Mouse (Mus musculus): ENCODE data around the gene Brms1l.

Brms1l gene

DNA sequence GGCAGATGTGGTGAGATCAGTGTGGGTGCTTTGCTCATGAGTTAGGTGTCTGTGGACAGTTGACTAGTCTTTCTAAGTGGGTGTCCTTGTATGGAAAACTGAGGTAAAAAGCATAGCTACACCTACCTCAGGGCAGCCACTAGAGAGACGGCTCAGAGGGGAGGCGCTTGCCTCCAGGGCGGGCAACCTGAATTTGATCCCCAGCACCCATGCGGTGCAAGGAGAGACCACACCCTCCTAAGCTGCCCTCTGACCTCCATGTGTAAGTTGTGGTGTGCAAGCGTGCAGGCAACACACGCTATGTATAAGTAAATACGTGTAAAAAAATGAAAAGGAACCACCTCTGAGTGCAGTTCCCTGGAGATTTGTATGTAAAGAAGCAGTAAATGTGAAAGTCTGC is 24.5 kb downstream of the Brms1l start:
- no peak for DNase-seq (ENCODE audit: low read depth)

DNA sequence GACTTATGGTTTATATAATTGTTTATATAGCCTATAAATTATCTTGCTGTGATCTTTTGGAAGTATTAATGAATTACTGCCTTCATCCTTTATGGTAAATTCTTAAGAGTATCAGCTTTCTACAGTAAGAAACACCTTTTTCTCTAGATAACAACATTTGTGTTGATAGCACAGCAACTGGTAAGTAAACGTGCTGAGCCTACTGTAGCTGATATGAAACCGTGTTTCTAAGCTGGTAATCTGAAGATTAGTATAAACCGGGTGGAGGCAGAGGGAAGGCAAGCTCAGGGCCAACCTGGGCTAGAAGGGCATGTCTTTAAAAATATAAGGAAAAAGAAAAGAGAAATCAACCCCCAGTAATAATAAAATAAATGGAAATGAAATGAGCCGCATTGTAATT is 31.6 kb downstream of the Brms1l start:
- no peak for DNase-seq (ENCODE audit: low read depth)

DNA sequence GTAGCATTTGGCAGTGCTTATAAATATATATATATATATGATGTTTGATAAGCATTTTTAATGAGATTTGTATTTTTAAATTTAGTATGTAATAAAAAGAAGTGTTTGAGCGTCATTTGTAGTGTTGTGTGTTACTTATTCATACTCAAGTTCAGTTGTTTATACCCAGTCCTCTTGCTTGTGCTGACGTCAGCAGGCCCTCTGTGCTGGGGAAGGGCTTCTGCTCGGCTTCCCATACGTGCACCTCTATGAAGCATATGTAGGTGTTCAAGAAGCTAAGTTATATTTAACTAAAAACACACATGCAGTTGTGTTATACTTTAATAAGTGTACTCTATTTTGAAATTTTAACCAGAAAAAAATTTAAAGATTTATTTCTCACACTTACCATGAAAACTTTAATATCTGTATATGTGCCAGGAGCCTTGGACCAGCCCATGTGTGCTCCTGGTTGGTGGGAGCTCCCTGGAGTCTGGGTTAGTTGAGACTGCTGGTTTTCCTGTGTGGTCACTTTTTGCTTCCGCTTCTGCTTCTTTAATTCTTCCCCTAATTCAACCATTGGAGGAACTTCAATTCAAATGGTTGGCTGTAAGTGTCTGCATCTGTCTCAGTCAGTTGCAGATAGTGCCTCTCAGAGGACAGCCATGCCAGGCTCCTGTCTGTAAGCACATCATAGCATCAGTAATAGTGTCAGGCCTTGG is 33.6 kb downstream of the Brms1l start:
- DNase-seq (ENCODE audit: low read depth) = no peak

DNA sequence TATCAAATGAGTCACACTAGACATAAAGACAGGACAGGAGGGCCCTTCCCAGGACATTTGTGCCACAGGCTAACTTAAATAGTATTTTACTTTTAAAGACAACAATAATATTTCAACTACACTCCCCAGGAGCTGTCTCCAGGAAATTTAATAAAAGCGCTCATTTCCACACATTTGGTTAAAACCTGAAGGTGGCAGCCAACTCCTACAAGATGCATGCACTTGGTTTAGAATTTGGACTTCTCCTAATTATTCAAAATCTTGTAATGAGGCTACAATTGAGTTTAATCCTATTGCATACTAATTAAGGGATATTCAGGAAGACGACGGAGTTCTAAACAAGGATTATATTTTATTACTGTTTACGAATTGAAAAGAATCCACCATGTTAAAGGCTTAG is 49.3 kb downstream of the Brms1l start:
- DNase-seq (ENCODE audit: low read depth) = no peak

DNA sequence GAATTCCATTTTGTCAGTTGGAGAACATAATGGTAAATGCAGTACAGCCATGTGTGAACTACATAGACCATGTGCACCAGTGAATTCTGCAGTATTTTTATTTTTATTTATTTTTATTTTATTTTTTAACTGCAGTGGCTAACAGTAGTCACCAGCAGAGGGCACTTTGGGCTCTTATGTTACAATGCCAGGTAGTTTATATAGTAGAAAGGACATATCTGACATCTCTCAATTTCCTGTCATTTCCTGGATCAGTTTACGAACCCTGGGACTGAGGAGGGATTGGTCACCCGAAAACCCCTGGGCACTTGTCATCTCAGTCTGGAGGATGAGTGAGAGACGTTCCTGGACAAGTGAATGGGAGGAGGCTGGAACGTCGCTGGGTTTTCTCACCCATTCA is 52.4 kb downstream of the Brms1l start:
- no peak for DNase-seq (ENCODE audit: low read depth)

DNA sequence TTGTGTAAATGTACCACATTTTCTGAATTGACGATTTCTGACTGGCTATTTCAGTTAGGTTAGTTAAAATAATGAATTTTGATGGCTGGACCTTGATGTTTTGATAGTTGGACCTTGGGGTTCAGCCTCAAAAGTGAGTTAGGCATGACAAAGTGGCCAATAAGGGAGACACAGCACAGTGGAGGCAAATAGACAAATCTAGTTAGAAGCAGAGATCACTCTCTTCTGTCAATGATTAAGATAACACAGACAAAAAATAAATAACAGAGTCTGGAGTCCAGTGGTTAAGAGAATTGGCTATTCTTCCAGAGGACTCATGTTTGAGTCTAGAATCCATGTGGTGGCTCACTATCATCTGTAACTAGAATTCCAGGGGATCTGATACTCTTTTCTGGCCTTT is 68.7 kb downstream of the Brms1l start:
- no peak for DNase-seq (ENCODE audit: low read depth)

DNA sequence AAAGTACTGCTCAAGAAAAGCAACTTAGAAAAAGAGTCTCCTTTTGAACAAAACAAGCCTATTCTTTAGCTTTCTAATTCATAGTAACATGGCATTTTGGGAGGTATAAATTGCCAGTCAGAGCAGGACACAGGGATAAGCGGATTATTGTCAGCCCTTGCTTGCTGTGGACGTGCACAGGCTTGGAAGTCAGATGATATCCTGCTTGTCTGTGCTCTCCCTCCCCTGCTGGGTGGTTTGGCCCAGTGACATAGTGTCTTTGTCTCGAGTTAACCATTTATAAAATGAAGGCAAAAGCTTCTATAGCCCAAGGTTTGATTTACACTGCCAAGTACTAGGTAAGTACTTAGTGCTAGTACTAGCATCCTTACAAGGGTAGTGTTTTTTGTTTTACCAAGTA is 76.0 kb downstream of the Brms1l start:
- DNase-seq (ENCODE audit: low read depth) = no peak

DNA sequence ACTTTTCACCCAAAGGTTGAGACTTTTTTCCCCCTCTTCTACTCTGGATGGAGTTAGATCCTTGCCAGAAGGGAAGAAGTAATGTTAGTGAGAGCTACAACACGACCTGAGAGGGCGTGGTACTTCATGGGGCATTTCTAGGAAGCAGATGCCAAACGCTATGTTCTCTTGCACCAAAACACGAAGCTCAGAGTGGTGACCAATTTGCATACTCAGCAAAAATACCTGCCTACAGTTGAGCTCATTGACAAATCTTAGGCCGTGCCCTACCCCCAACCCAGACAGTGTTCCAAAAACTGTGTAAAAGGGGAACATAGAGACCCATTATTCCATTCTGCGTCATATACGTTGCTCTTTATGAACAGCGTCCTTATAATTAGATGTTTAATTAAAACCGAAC is 77.1 kb downstream of the Brms1l start:
- DNase-seq (ENCODE audit: low read depth) = no peak

DNA sequence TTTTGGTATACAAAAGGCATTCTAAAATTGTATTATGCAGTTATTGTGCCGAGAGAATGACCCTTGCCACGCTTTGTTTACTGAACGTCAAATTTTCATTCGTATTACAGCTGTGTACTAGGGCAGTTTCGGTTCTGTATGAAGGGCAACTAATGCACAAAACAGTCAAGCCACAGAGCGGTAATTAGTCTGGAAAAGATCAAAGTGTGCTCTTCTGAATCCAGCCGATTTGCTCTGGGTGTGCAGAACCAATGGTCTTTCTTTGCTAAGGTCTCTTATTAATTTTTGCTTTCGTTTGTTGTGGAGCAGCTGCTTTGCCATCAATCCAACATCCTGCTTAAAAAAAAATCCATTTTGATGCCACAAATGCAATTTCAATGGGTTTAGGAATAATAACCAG is 80.1 kb downstream of the Brms1l start:
- no peak for DNase-seq (ENCODE audit: low read depth)

DNA sequence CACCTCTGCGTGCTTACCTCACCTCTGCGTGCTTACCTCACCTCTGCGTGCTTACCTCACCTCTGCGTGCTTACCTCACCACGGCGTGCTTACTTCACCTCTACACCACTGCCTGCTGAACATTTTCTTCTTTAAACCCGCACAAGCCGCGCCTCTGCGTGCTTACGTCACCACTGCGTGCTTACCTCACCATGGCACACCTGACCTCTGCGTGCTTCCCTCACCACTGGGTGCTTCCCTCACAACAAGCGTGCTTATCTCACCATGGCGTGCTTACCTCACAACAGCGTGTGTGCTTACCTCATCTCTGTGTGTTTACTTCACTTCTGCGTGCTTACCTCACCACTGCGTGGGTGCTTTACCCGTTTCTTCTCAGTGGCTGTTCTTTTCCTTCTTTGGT is 80.9 kb downstream of the Brms1l start:
- no peak for DNase-seq (ENCODE audit: low read depth)

Measured in c-Kit-positive CD71-positive TER-119-negative erythroid progenitor cells, embryonic 14.5 days (primary cell).